Mouse (Mus musculus): ENCODE results near the gene Uba2. TPM values are rescaled to one million over a fixed set of nuclear protein-coding genes. Genes with fewer than 3 reads are reported as not detected.

The Uba2 gene
- 28.4 and 32.7 TPM in 2 replicates for polyA plus RNA-seq (2012; rRNA removed)

DNA sequence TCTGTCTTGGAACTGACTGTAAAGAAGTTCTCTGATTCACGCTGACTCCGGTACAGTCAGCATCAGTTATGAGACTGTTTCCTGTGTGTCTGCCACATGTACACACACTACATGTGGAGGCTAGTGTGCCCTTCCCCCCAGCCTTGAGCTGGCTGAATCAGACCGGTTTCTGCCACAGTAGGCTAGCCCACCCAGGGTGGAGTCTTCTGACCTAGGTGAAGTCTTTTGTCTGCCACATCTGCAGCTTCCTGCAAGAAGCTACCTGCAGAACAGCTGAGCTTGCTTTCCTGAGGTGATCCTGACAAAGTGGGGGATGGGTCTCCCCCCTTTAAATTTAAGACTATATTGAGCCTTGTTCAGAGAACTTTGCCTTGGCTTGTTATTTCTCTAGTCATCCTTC is at the start of gene Uba2:
Uba2 (minus strand) TSS at position 146 of the 400 bp plus-strand sequence.
- Histone ChIP-seq H3K27me3 (replicated peaks; ENCODE audit: control insufficient read depth, insufficient read depth, low read length) (no peaks in the 10 kb centered on the region), H3K4me3 (ENCODE audit: insufficient read depth, low read depth, low read length) (peak within 1 kb of the TSS; percentile 94), H3K36me3 (ENCODE audit: control insufficient read depth, insufficient read depth, low read length) (no peaks in the 10 kb centered on the region; the same call in 1 of the 2 replicates), H3K27ac (ENCODE audit: insufficient read depth, low read depth, low read length) (no peak within 1 kb of the TSS; the same call in 1 of the 2 replicates), H3K4me1 (ENCODE audit: control insufficient read depth, insufficient read depth, low read length) (no peaks in the 10 kb centered on the region)
- WGBS: 88% methylated on average over 3 of the region's 3 CpGs
- TF ChIP-seq CTCF (conservative IDR thresholded peaks at IDR 0.05; ENCODE audit: insufficient read depth, insufficient read length, low read depth, low read length) (no peak), POLR2A (IDR thresholded peaks at IDR 0.05; ENCODE audit: low read depth, low read length) (no peak)
- DNase-seq: no peak

DNA sequence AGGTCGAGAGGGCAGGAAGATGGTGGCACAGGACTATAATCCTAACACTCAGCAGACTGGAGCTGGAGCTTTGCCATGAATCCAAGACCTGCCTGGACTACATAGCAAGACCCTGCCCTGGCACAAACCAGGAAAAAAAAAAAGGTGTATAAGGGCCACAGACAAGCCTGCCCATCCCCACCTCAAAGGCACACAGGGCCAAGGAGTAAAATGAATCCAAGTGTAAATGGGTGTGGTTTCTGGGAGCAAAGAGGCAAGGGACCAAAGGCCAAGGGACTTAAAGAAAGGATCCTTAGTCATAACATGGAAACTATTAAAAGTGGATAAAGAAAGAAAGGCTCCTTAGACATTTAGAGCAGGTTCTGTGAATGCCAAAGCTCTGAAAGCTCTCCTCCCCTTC is 49.1 kb upstream of the Uba2 start:
- WGBS: 65% methylated on average over 1 of the region's 1 CpGs
- H3K4me1 ChIP-seq (ENCODE audit: control insufficient read depth, insufficient read depth, low read length): no peaks in the 10 kb centered on the region
- no peak for DNase-seq

DNA sequence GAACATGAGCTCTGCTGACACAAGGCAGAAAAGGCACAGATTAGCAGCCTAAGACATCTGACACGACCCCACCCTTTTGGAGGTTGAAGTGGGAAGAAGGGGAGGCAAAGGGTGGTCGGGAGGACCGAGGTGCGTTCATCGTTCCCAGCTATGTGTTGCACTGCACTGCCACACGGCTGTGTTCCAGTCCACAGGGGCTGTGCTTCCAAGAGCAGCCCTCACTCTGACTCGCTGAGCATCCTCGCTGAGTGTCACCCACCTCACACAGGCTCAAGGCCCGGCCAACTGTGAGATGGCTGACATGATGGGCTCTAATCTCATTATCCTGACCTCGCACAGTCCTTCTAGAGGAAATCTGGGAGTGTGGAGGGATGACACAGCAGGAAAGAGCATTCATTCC is 47.1 kb upstream of the Uba2 start:
- Histone ChIP-seq H3K27ac (ENCODE audit: insufficient read depth, low read depth, low read length) (no peak overlapping the region), H3K27me3 (replicated peaks; ENCODE audit: control insufficient read depth, insufficient read depth, low read length) (no peaks in the 10 kb centered on the region), H3K4me1 (ENCODE audit: control insufficient read depth, insufficient read depth, low read length) (no peaks in the 10 kb centered on the region), H3K4me3 (ENCODE audit: insufficient read depth, low read depth, low read length) (no peak overlapping the region), H3K36me3 (ENCODE audit: control insufficient read depth, insufficient read depth, low read length) (no peaks in the 10 kb centered on the region; the same call in 1 of the 2 replicates)
- TF ChIP-seq POLR2A (IDR thresholded peaks at IDR 0.05; ENCODE audit: low read depth, low read length) (no peak), CTCF (conservative IDR thresholded peaks at IDR 0.05; ENCODE audit: insufficient read depth, insufficient read length, low read depth, low read length) (no peak)
- no peak for DNase-seq
- WGBS: 91% methylated on average over 10 of the region's 10 CpGs

More for the DNA sequence above, 49.1 kb upstream of the Uba2 start:
- no peak overlapping the region for H3K4me3 ChIP-seq (ENCODE audit: insufficient read depth, low read depth, low read length)
- no peak overlapping the region for H3K27ac ChIP-seq (ENCODE audit: insufficient read depth, low read depth, low read length)
- H3K36me3 ChIP-seq (ENCODE audit: control insufficient read depth, insufficient read depth, low read length): no peaks in the 10 kb centered on the region; the same call in 1 of the 2 replicates
- TF ChIP-seq POLR2A (IDR thresholded peaks at IDR 0.05; ENCODE audit: low read depth, low read length) (no peak), CTCF (conservative IDR thresholded peaks at IDR 0.05; ENCODE audit: insufficient read depth, insufficient read length, low read depth, low read length) (no peak)
- no peaks in the 10 kb centered on the region for H3K27me3 ChIP-seq (replicated peaks; ENCODE audit: control insufficient read depth, insufficient read depth, low read length)

DNA sequence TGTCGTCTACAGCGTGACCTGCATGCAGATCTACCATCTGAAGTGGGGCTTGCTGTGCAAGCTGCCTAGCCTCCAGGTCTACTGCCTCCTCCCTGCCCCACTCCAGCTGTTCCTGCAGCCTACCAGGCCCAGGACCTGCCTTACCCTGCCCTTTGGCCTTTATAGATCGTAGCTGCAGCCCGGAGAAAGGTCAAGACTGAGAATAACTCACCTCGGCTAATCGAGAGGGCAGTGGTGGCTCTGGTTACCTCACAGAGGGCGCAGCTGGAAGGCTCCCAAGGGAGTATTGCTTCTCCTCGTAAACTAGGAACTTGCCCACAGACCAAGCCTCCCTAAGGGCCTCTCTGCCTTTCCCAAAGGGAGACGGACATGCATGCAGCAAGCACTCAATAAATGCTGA is 46.1 kb upstream of the Uba2 start:
- Histone ChIP-seq H3K4me3 (ENCODE audit: insufficient read depth, low read depth, low read length) (no peak overlapping the region), H3K4me1 (ENCODE audit: control insufficient read depth, insufficient read depth, low read length) (no peaks in the 10 kb centered on the region), H3K36me3 (ENCODE audit: control insufficient read depth, insufficient read depth, low read length) (no peaks in the 10 kb centered on the region; the same call in 1 of the 2 replicates), H3K27ac (ENCODE audit: insufficient read depth, low read depth, low read length) (no peak overlapping the region), H3K27me3 (replicated peaks; ENCODE audit: control insufficient read depth, insufficient read depth, low read length) (no peaks in the 10 kb centered on the region)
- WGBS: 61% methylated on average over 9 of the region's 9 CpGs
- TF ChIP-seq POLR2A (IDR thresholded peaks at IDR 0.05; ENCODE audit: low read depth, low read length) (no peak), CTCF (conservative IDR thresholded peaks at IDR 0.05; ENCODE audit: insufficient read depth, insufficient read length, low read depth, low read length) (no peak)
- no peak for DNase-seq

DNA sequence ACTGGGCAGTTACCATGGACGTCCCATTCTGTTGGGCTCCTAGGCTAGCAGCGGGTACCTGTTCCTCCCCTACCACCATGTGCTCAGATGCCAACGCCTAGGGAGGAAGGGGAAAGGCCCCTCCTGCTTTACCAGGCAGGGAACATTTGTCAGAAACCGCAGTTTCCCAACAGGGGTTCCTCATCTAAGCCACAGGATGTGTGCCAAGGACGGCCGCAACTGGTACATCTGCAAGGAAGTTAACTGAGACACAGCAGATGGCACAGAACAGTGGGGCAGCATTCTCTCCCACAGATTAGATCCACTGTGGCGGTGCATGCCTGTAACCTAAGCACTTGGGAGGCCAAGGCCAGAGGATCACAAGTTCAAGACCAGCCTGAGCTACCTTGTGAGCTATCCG is 45.2 kb upstream of the Uba2 start:
- no peaks in the 10 kb centered on the region for H3K4me1 ChIP-seq (ENCODE audit: control insufficient read depth, insufficient read depth, low read length)
- DNase-seq: peak; percentile 22
- no peak overlapping the region for H3K27ac ChIP-seq (ENCODE audit: insufficient read depth, low read depth, low read length)
- no peak overlapping the region for H3K4me3 ChIP-seq (ENCODE audit: insufficient read depth, low read depth, low read length)
- WGBS: 90% methylated on average over 8 of the region's 8 CpGs
- H3K36me3 ChIP-seq (ENCODE audit: control insufficient read depth, insufficient read depth, low read length): no peaks in the 10 kb centered on the region; the same call in 1 of the 2 replicates
- no peak for TF ChIP-seq CTCF (conservative IDR thresholded peaks at IDR 0.05; ENCODE audit: insufficient read depth, insufficient read length, low read depth, low read length)
- no peak for TF ChIP-seq POLR2A (IDR thresholded peaks at IDR 0.05; ENCODE audit: low read depth, low read length)
- no peaks in the 10 kb centered on the region for H3K27me3 ChIP-seq (replicated peaks; ENCODE audit: control insufficient read depth, insufficient read depth, low read length)

DNA sequence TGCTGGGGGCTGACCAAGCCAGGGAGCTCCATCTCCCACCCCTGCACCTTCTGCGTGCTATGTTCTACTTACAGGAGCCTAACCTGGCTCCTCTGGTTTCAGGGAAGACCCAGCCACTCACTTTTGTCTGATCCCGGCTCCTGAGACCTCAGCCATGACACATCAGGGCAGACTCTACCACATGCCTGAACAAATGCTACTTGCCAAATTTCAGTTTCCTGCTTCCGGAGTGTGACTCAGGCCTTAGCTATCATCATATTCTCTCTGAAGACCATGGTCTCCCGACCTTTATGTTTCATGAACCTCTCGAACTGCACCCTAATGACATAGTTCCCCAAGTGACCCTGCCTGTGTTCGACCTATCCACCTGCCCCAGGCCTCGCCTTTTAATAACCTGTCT is 43.9 kb upstream of the Uba2 start:
- DNase-seq: no peak
- Histone ChIP-seq H3K27ac (ENCODE audit: insufficient read depth, low read depth, low read length) (no peak overlapping the region), H3K36me3 (ENCODE audit: control insufficient read depth, insufficient read depth, low read length) (no peaks in the 10 kb centered on the region; the same call in 1 of the 2 replicates), H3K27me3 (replicated peaks; ENCODE audit: control insufficient read depth, insufficient read depth, low read length) (no peaks in the 10 kb centered on the region), H3K4me3 (ENCODE audit: insufficient read depth, low read depth, low read length) (no peak overlapping the region), H3K4me1 (ENCODE audit: control insufficient read depth, insufficient read depth, low read length) (no peaks in the 10 kb centered on the region)
- WGBS: 70% methylated on average over 7 of the region's 7 CpGs
- TF ChIP-seq CTCF (conservative IDR thresholded peaks at IDR 0.05; ENCODE audit: insufficient read depth, insufficient read length, low read depth, low read length): no peak
- no peak for TF ChIP-seq POLR2A (IDR thresholded peaks at IDR 0.05; ENCODE audit: low read depth, low read length)

DNA sequence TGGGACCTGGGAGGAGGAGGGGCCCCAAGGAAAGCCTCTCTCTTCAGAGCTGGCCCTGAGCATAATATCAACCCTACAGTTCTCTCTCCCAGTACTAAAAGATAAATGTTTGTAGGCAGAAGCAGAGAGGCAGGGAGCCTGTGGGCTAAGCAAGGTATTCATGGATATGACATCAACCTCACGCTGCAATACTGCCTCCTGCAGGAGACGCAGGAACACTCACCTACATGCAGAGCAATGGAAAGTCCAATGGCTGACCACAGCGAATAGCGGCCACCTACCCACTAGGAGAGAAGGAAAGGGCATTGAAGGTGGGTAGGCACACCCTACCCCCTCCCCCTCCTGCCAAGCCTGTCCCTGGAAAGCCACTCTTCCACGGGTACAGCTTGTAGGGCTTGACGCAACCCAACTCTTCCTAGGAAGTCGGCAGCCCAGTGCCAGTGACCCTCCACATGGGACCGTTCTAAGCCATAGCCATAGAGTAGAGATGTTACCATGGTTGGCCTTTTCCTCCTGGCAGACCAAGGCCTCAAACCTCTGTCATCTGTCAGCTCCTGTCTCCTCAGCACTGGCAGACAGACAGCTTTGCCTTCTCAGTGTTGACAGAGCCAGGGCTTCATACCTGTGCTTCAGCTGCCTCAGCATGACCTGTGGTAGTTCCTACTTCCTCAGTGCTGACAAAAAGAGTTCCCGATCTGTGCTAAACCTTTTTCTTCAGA is 38.8 kb upstream of the Uba2 start:
- Histone ChIP-seq H3K4me1 (ENCODE audit: control insufficient read depth, insufficient read depth, low read length) (no peaks in the 10 kb centered on the region), H3K36me3 (ENCODE audit: control insufficient read depth, insufficient read depth, low read length) (peaks cover 7% of the 10 kb centered on the region; the same call in 1 of the 2 replicates), H3K27ac (ENCODE audit: insufficient read depth, low read depth, low read length) (no peak overlapping the region), H3K4me3 (ENCODE audit: insufficient read depth, low read depth, low read length) (no peak overlapping the region), H3K27me3 (replicated peaks; ENCODE audit: control insufficient read depth, insufficient read depth, low read length) (no peaks in the 10 kb centered on the region)
- WGBS: 91% methylated on average over 9 of the region's 9 CpGs
- no peak for DNase-seq
- TF ChIP-seq CTCF (conservative IDR thresholded peaks at IDR 0.05; ENCODE audit: insufficient read depth, insufficient read length, low read depth, low read length) (peak; percentile 36; the same call in 1 of the 2 replicates), POLR2A (IDR thresholded peaks at IDR 0.05; ENCODE audit: low read depth, low read length) (no peak)
